Mouse (Mus musculus) embryonic facial prominence, embryonic 13.5 days (tissue): ENCODE results near the gene Ccdc86. TPM values are rescaled to one million over a fixed set of nuclear protein-coding genes. Genes with fewer than 3 reads are reported as not detected.

Experiments
- ATAC-seq: fragments of 200-750 bp; cut with Nextera tagmentation; 2 replicates; pipeline ENCODE4 v1.8.0; 2017; ENCODE audit warnings: low read depth; ENCODE audit not compliant: insufficient number of reproducible peaks, insufficient read depth, low FRiP score, low TSS enrichment
- H3K27ac ChIP-seq: fragments of 300-500 bp; sonication (generic); 2 replicates; pipeline ENCODE4 v1.5.1; 2015; ENCODE audit warnings: moderate library complexity, mild to moderate bottlenecking, inconsistent platforms
- H3K27me3 ChIP-seq: fragments of 300-500 bp; sonication (generic); 2 replicates; pipeline ENCODE4 v1.6.1; 2015; ENCODE audit warnings: mild to moderate bottlenecking, inconsistent platforms
- H3K36me3 ChIP-seq: fragments of 300-500 bp; sonication (generic); 2 replicates; pipeline ENCODE4 v1.6.1; 2015; ENCODE audit warnings: mild to moderate bottlenecking, inconsistent platforms
- H3K4me1 ChIP-seq: fragments of 300-500 bp; sonication (generic); 2 replicates; pipeline ENCODE4 v1.6.1; 2015; ENCODE audit warnings: inconsistent platforms
- H3K4me2 ChIP-seq: fragments of 300-500 bp; sonication (generic); 2 replicates; pipeline ENCODE4 v1.6.1; 2015; ENCODE audit warnings: moderate library complexity, mild to moderate bottlenecking, inconsistent platforms
- H3K4me3 ChIP-seq: fragments of 300-500 bp; sonication (generic); 2 replicates; pipeline ENCODE4 v1.5.1; 2015; ENCODE audit warnings: mild to moderate bottlenecking, inconsistent platforms
- H3K9ac ChIP-seq: fragments of 300-500 bp; sonication (generic); 2 replicates; pipeline ENCODE4 v1.6.1; 2015; ENCODE audit warnings: mild to moderate bottlenecking, inconsistent platforms
- H3K9me3 ChIP-seq: fragments of 300-500 bp; sonication (generic); 2 replicates; pipeline ENCODE4 v1.6.1; 2016; ENCODE audit warnings: inconsistent platforms
- WGBS: fragments of 180-500 bp; shearing (Covaris S2); methylation state at CpG from one replicate; pipeline ENCODE4 v1.1.7; 2015; ENCODE audit warnings: mixed read lengths; 5-methylcytosine and 5-hydroxymethylcytosine counted together
- polyA plus RNA-seq: library from polyadenylated mRNA; unstranded; fragments of >200 nt; fragmentation: Nextera tagmentation; extraction: Ambion mirVana; gene quantifications from 2 replicates; pipeline ENCODE4 v1.2.1, GENCODE M21; 2015

Gene Ccdc86
- 27.4 and 31.6 TPM in 2 replicates for polyA plus RNA-seq

- peak; percentile 91 for ATAC-seq
- Histone ChIP-seq H3K9me3 (no peaks in the 10 kb centered on the region), H3K9ac (peak within 1 kb of the TSS; percentile 91), H3K36me3 (peaks cover 20% of the 10 kb centered on the region), H3K4me2 (peak within 1 kb of the TSS; percentile 100), H3K4me3 (peak within 1 kb of the TSS; percentile 69), H3K4me1 (peaks cover 34% of the 10 kb centered on the region), H3K27me3 (no peaks in the 10 kb centered on the region), H3K27ac (peak within 1 kb of the TSS; percentile 69)
- under 1% methylated on average over 30 of the region's 30 CpGs for WGBS
Measured at GRCm38 (mm10) chr19:10949112-10949511, at the start of gene Ccdc86. Gene Ccdc86 (minus strand): TSS chr19:10949266.

GRCm38 (mm10) chr19:10993150-10993549, 44.1 kb upstream of the Ccdc86 start, which contains the start of gene Ms4a15:
Gene Ms4a15 (minus strand): TSS chr19:10993250.
- Histone ChIP-seq H3K4me2 (no peak within 1 kb of the TSS), H3K4me1 (no peaks in the 10 kb centered on the region), H3K36me3 (no peaks in the 10 kb centered on the region), H3K27ac (no peak within 1 kb of the TSS), H3K4me3 (no peak within 1 kb of the TSS), H3K9me3 (no peaks in the 10 kb centered on the region), H3K27me3 (no peaks in the 10 kb centered on the region), H3K9ac (no peak within 1 kb of the TSS)
- ATAC-seq: no peak
- WGBS: 82% methylated on average over 7 of the region's 7 CpGs

GRCm38 (mm10) chr19:10991911-10992310, 42.8 kb upstream of the Ccdc86 start:
- Histone ChIP-seq H3K9me3 (no peaks in the 10 kb centered on the region), H3K4me1 (no peaks in the 10 kb centered on the region), H3K27ac (no peak overlapping the region), H3K27me3 (no peaks in the 10 kb centered on the region), H3K4me3 (no peak overlapping the region), H3K36me3 (no peaks in the 10 kb centered on the region), H3K9ac (no peak overlapping the region), H3K4me2 (no peak overlapping the region)
- no peak for ATAC-seq

- H3K9me3 ChIP-seq: no peaks in the 10 kb centered on the region
- 56% methylated on average over 1 of the region's 1 CpGs for WGBS
- no peaks in the 10 kb centered on the region for H3K36me3 ChIP-seq
- no peaks in the 10 kb centered on the region for H3K27me3 ChIP-seq
- no peak for ATAC-seq
- no peak overlapping the region for H3K27ac ChIP-seq
- no peak overlapping the region for H3K4me3 ChIP-seq
- H3K4me2 ChIP-seq: no peak overlapping the region
- H3K9ac ChIP-seq: no peak overlapping the region
- no peaks in the 10 kb centered on the region for H3K4me1 ChIP-seq
Measured at GRCm38 (mm10) chr19:10990751-10991150, 41.7 kb upstream of the Ccdc86 start.

GRCm38 (mm10) chr19:10988563-10988962, 39.5 kb upstream of the Ccdc86 start:
- ATAC-seq: no peak
- no peak overlapping the region for H3K27ac ChIP-seq
- H3K9me3 ChIP-seq: no peaks in the 10 kb centered on the region
- no peaks in the 10 kb centered on the region for H3K27me3 ChIP-seq
- H3K9ac ChIP-seq: no peak overlapping the region
- 92% methylated on average over 1 of the region's 1 CpGs for WGBS
- no peaks in the 10 kb centered on the region for H3K36me3 ChIP-seq
- no peak overlapping the region for H3K4me3 ChIP-seq
- H3K4me1 ChIP-seq: no peaks in the 10 kb centered on the region
- no peak overlapping the region for H3K4me2 ChIP-seq

GRCm38 (mm10) chr19:10985889-10986288, 36.8 kb upstream of the Ccdc86 start:
- H3K27ac ChIP-seq: no peak overlapping the region
- H3K4me1 ChIP-seq: no peaks in the 10 kb centered on the region
- no peaks in the 10 kb centered on the region for H3K9me3 ChIP-seq
- no peak overlapping the region for H3K4me3 ChIP-seq
- no peak overlapping the region for H3K9ac ChIP-seq
- no peak overlapping the region for H3K4me2 ChIP-seq
- no peak for ATAC-seq
- H3K27me3 ChIP-seq: no peaks in the 10 kb centered on the region
- H3K36me3 ChIP-seq: no peaks in the 10 kb centered on the region
- WGBS: 85% methylated on average over 4 of the region's 4 CpGs

- WGBS: 72% methylated on average over 13 of the region's 13 CpGs
- Histone ChIP-seq H3K36me3 (no peaks in the 10 kb centered on the region), H3K27ac (no peak overlapping the region), H3K9ac (no peak overlapping the region), H3K4me2 (no peak overlapping the region), H3K9me3 (no peaks in the 10 kb centered on the region), H3K27me3 (no peaks in the 10 kb centered on the region), H3K4me3 (no peak overlapping the region), H3K4me1 (peaks cover 4% of the 10 kb centered on the region; the same call in 1 of the 2 replicates)
- ATAC-seq: no peak
Measured at GRCm38 (mm10) chr19:10984551-10984950, 35.5 kb upstream of the Ccdc86 start.

- peaks cover 9% of the 10 kb centered on the region for H3K4me1 ChIP-seq
- peak overlapping the region; percentile 32; the same call in 1 of the 2 replicates for H3K4me2 ChIP-seq
- 21% methylated on average over 14 of the region's 14 CpGs for WGBS
- no peaks in the 10 kb centered on the region for H3K27me3 ChIP-seq
- H3K9ac ChIP-seq: no peak overlapping the region
- no peaks in the 10 kb centered on the region for H3K9me3 ChIP-seq
- no peak overlapping the region for H3K27ac ChIP-seq
- H3K4me3 ChIP-seq: no peak overlapping the region
- H3K36me3 ChIP-seq: no peaks in the 10 kb centered on the region
- ATAC-seq: no peak
Measured at GRCm38 (mm10) chr19:10983146-10983545, 34.1 kb upstream of the Ccdc86 start.

- H3K4me2 ChIP-seq: no peak overlapping the region
- no peaks in the 10 kb centered on the region for H3K9me3 ChIP-seq
- WGBS: 85% methylated on average over 5 of the region's 5 CpGs
- H3K27me3 ChIP-seq: no peaks in the 10 kb centered on the region
- H3K36me3 ChIP-seq: no peaks in the 10 kb centered on the region
- no peak for ATAC-seq
- no peak overlapping the region for H3K9ac ChIP-seq
- no peak overlapping the region for H3K4me3 ChIP-seq
- H3K27ac ChIP-seq: no peak overlapping the region
- peaks cover 13% of the 10 kb centered on the region for H3K4me1 ChIP-seq
Measured at GRCm38 (mm10) chr19:10980210-10980609, 31.1 kb upstream of the Ccdc86 start.

GRCm38 (mm10) chr19:10979184-10980168, 30.4 kb upstream of the Ccdc86 start:
- 9% methylated on average over 18 of the region's 18 CpGs for WGBS
- Histone ChIP-seq H3K9ac (no peak overlapping the region), H3K9me3 (no peaks in the 10 kb centered on the region), H3K27me3 (no peaks in the 10 kb centered on the region), H3K4me2 (peak overlapping the region; percentile 17), H3K27ac (no peak overlapping the region), H3K36me3 (no peaks in the 10 kb centered on the region), H3K4me3 (no peak overlapping the region), H3K4me1 (peaks cover 13% of the 10 kb centered on the region)
- no peak for ATAC-seq

GRCm38 (mm10) chr19:10976318-10976717, 27.3 kb upstream of the Ccdc86 start:
- H3K4me3 ChIP-seq: no peak overlapping the region
- WGBS: 40% methylated on average over 4 of the region's 4 CpGs
- no peak overlapping the region for H3K9ac ChIP-seq
- no peaks in the 10 kb centered on the region for H3K27me3 ChIP-seq
- ATAC-seq: no peak
- peaks cover 13% of the 10 kb centered on the region for H3K4me1 ChIP-seq
- no peaks in the 10 kb centered on the region for H3K9me3 ChIP-seq
- no peak overlapping the region for H3K27ac ChIP-seq
- H3K4me2 ChIP-seq: no peak overlapping the region
- H3K36me3 ChIP-seq: no peaks in the 10 kb centered on the region

GRCm38 (mm10) chr19:10975187-10975586, 26.1 kb upstream of the Ccdc86 start:
- Histone ChIP-seq H3K4me3 (no peak overlapping the region), H3K36me3 (no peaks in the 10 kb centered on the region), H3K27me3 (no peaks in the 10 kb centered on the region), H3K9ac (no peak overlapping the region), H3K27ac (no peak overlapping the region), H3K4me1 (peaks cover 13% of the 10 kb centered on the region), H3K9me3 (no peaks in the 10 kb centered on the region), H3K4me2 (no peak overlapping the region)
- no peak for ATAC-seq
- 84% methylated on average over 2 of the region's 2 CpGs for WGBS
